17 mouse cellular contexts compared by ENCODE assay signal in the genomic region with DNA sequence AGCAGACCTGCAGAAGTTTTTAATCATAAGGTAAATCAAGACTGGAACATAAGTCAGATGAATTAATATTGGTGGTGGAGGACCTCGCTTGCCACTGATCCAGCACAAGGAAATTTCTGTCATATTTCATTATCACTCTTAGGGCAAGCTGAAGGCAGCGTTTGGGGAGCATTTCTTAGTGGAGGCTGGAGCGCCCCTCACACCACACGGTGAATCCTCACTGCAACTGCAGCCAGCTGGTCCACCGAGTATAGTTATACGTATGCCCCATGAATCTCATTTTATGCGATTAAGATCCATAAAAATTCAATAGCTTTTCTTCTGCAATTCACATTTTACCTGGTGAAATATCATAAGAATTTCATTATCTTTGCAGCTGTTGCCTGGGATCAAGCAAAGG. TPM values are rescaled to one million over a fixed set of nuclear protein-coding genes. Genes with fewer than 3 reads are reported as not detected.
"Had no signal": no experiment of that assay in that cellular context is flagged by ENCODE, and none has a peak within 500 bp of the region (broad histone marks: within the 10 kb centered on the region; RNA-seq: fewer than 3 reads in every experiment).

No protein-coding gene starts in this region.

- H3K9ac ChIP-seq: limb, embryonic 15.5 days; liver, embryonic 12.5 days; lung, embryonic 14.5 days; neural tube, embryonic 12.5 days had no signal

- H3K4me2 ChIP-seq: limb, embryonic 15.5 days; liver, embryonic 12.5 days; lung, embryonic 14.5 days had no signal

- H3K4me3 ChIP-seq: limb, embryonic 15.5 days; liver, embryonic 12.5 days; megakaryocyte, embryonic 14.5 days; myocyte; neural tube, embryonic 12.5 days had no signal

- H3K36me3 ChIP-seq: limb, embryonic 15.5 days; liver, embryonic 12.5 days had no signal

- ATAC-seq: intestine, postnatal 0 days; liver, embryonic 12.5 days had no signal

- H3K4me1 ChIP-seq: liver, embryonic 12.5 days; megakaryocyte, embryonic 14.5 days had no signal

- DNase-seq: kidney, adult 8-10 months; kidney, postnatal 25 days; layer of hippocampus, adult 9-11 months; layer of hippocampus, postnatal 36 days; lung, embryonic 14.5 days; lung, postnatal 10 days; lung, postnatal 4 days; spleen, adult 18-20 months; thymus, adult 18-20 months; thymus, postnatal 14 days had no signal

- H3K27ac ChIP-seq: limb, embryonic 15.5 days; liver, embryonic 12.5 days; neural tube, embryonic 12.5 days had no signal

- H3K9me3 ChIP-seq: limb, embryonic 15.5 days; liver, embryonic 12.5 days; megakaryocyte, embryonic 14.5 days; neural tube, embryonic 12.5 days had no signal

RNA-seq across cellular contexts. Expression of a gene that starts 18.6 kb away (rescaled TPM):
- polyA plus RNA-seq: liver, embryonic 16.5 days had no signal
